Mouse (Mus musculus) G1E-ER4 (cell line): ENCODE data around the gene Simc1. TPM values are rescaled to one million over a fixed set of nuclear protein-coding genes. Genes with fewer than 3 reads are reported as not detected.

Experiments
- GATA1 ChIP-seq: IDR thresholded peaks from one replicate; pipeline ENCODE4 v1.8.0; 2012; ENCODE audit warnings: low read length, inconsistent platforms
- polyA plus RNA-seq: library from polyadenylated mRNA; stranded (reverse); fragments of >175 nt; gene quantifications from 2 replicates; pipeline ENCODE4 v1.2.3, GENCODE M21; 2012

Simc1 gene
- polyA plus RNA-seq, 1 experiment: 5.0 TPM

DNA sequence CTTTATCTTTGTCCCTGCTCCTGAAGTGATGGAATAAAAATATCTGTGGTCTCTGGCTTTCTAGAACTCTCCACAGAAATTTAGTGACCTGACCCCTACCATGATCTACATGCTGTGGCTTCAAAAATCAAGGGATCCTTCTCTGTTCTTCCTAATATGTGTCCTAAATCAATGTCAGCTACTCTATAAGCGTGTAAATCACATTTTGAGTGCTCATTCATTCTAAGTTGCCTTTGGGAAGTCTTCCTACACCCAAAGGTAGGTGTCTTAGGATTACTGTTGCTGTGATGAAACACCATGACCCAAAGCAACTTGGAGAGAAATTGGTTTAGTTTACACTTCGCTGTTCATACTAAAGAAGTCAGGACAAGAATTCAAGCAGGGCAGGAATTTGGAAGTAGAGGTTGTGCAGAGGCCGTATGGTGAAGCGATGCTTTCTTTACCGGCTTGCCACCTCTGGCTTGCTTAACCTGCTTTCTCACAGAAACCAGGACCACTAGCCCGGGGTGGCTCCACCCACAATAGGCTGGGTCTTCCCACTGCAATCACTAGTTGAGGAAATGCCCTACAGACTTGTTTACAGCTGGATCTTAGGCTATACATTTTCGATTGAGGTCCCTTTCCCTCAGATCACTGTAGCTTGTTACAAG, 1.2 kb downstream of the Simc1 start:
- no peak for TF ChIP-seq GATA1

DNA sequence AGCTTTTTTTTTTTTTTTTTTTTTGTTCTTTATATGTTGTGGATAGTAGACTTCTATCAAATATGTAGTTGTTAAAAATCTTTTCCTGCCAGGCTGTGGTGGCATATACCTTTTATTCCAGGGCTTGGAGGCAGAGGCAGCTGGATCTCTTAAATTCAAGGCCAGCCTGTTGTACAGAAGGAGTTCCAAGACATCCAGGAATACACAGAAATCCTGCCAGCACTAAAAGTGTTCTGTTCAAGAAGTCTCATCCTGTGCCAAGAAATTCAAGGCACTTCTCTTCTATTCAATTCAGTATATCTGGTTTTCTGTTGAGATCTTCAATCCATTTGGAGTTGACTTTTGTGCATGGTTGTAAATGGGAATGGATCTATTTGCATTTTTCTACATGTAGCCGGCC, 2.3 kb downstream of the Simc1 start:
- no peak for TF ChIP-seq GATA1

DNA sequence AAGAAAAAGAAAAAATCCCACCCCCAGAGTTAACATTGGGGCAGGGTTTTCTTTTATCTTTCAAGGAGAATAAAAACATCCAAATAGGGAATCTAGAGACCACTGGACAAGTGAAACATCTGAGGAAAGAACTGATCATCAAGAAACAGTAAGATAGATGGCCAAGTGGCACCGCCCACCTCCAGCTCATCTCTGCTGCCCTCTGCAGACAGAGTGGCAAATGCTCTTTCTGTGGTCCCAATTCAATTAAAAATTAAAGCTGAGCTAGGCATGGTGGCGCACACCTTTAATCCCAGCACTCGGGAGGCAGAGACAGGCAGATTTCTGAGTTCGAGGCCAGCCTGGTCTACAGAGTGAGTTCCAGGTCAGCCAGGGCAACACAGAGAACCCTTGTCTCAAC, 16.6 kb downstream of the Simc1 start:
- TF ChIP-seq GATA1: no peak

DNA sequence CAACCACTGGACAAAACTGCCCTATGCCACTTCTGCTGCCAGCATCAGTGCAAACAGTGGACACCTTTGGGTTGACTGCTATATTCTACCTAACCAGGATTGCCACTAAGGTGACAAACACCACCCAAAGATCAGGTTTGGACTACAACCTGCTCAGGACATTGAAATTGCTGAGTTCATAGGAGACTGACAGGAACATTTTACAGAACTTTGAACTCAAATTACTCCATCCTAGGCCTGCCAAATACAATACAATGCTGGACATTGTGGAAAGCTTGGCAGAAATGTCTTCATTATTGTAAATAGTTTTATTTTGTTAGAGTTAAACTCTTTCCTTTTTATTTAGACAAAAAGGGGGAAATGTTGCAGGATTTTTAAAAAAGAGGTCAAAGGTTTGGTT, 17.6 kb downstream of the Simc1 start:
- no peak for TF ChIP-seq GATA1

DNA sequence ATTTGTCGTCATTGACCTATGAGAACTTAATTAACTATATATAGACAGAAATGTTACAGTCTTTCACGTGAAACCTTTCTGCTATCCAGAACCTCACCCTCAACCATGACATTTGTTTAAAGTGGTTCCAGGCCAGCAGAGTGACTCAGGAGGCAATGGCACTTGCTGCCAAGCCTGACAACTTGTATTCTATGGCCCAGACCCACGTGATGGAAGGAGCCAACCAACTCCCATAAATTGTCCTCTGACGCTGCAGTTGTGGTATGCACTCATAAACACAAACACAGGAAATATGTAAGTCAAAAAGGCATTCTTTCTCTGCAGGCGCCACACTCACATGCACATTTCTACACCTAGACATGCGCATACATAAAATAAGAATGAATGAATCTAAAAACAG, 23.6 kb downstream of the Simc1 start:
- TF ChIP-seq GATA1: no peak

DNA sequence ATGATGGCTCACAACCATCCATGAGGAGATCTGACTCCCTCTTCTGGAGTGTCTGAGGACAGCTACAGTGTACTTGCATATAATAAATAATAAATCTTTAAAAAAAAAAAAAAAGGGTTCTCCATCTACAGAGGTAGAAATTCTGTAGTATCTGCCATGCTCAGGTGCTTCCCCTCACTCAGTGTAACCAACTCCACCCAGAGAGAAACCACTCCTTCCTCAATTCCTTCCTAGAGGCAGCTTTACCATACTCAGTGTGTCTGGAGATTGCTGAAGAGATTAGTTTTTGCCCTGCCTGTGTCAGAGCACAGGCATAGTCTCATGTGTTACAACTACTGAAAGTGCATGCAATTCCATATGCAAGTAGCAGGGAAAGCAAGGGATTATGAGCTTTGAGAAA, 28.6 kb downstream of the Simc1 start:
- TF ChIP-seq GATA1: no peak

DNA sequence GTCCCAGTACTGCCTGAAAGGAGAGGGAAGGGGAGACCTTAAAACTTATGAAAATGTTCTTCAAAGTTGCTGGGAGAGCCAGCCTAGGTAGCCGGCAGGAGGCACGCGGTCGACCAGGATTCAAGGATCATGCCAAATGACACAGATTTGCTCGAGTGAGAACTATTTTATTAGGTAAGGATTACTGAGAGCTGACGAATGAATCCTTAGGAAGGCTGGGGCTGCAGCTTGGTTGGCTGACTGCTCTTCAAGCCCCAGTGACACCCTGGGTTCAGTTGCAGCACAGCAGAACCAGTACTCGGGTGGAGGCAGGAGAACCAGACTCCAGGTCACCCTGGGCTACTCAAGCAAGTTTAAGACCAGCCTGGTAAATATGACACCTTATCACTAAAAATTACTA, 44.5 kb downstream of the Simc1 start:
- no peak for TF ChIP-seq GATA1

DNA sequence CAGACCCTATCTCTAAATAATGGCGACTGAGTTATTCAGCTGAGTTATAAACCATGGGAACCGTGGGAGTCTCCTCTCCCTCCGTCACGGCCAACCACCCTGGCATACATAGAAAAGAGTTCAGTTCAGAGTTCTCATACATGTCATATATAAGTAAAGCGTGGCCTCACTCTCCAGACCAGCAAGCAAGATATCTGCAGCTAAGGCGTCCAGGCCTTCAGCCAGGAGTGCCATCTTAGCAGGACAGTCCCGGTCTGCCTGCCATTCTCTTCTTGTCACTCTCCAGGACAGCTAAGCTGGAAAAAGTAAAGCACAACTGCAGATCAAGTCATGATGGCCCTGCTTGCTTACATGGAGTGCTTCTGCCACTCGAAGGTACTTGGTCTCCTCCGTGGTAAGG, 52.6 kb downstream of the Simc1 start:
- TF ChIP-seq GATA1: no peak

DNA sequence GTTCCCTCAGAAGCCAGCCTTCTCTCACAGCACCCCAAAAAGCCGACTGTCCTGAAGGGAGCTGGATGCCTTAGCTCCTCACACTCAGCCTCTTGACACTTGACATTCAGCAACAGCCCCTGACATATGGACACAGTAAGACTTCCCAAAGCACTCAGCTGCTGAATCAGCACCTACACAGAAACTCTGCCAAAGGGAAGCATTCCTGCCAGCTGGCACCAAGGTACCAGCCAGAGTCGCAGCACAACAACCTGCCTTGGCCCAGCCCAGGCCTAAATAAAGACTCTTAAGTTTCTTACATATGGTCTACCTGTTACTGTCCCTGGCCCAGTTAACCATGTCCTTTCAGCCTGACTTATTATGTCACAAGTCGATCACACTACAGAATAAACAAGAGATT, 53.2 kb downstream of the Simc1 start:
- no peak for TF ChIP-seq GATA1

DNA sequence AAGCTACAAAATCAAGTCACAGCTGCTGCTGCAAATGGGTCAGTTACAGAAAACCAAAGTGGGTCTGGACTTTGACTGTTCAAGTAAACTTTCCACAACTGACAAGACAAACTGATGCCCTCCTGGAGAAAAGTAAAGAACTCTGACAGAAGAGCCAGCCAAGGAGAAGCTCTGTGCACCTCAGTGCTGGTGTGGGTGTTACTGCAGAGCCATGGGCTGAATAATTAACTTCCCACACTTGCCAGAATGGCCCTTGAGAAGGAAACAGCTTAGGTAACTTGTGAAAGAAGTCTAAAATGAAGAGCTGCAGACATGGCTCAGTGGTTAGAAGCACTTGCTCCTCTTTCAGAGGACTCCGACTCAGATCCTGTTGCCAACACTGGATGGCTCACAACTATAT, 54.1 kb downstream of the Simc1 start:
- TF ChIP-seq GATA1: no peak

DNA sequence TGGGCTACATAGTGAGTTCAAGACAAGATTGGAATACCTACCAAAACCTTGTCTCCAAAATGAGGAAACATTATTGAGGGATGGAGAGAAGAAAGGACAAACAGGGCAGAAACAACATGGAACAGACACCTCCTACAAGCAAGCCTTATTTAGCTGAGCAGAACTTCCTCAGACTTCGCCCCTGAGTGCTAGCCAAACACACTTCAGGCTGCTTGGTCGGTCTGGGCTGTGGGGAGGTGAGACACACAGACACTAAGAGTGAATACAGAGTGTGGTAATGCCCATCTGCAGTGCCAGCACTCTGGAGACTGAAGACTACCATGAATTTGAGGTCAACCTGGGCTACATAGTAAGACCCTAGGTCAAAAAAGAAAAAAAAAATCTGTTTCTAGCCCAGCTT, 56.1 kb downstream of the Simc1 start:
- TF ChIP-seq GATA1: no peak

DNA sequence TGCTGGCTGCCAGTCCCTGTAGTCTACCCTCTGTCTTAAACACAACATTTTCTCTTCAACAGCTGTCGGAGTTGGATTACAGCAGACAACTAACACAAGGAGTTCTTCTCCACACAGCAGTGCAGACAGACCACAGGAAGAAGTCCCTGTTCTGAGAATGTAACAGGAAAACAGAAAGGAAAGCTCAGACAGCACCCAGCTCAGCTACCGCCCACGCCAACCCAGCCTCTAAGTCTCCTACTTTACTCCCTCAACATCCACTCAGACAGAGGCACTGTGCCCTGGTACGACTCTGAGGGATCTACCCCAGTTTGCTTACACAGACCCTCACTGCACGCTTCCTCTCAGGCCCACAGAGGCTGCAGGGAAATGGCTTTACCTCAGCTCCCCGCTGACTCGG, 57.0 kb downstream of the Simc1 start:
- TF ChIP-seq GATA1: no peak

DNA sequence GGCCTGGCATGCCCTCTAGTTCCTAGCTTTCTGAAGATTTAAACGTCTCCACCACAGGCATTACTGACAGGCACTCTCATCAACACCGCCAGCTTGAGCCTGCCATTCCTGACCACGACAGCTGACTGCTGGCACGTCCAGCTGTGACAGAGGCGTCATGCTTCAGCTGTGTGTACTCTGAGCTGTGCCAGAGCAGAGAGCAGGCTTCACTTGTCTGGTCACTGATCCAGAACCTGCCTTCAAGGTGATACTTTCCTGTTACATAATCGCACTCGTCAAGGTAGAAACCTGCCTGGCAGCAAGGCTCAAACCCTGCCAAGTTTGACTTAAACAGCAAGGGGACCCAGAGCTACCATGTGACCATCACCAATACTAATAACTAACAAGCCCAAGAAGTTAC, 59.0 kb downstream of the Simc1 start:
- TF ChIP-seq GATA1: no peak

DNA sequence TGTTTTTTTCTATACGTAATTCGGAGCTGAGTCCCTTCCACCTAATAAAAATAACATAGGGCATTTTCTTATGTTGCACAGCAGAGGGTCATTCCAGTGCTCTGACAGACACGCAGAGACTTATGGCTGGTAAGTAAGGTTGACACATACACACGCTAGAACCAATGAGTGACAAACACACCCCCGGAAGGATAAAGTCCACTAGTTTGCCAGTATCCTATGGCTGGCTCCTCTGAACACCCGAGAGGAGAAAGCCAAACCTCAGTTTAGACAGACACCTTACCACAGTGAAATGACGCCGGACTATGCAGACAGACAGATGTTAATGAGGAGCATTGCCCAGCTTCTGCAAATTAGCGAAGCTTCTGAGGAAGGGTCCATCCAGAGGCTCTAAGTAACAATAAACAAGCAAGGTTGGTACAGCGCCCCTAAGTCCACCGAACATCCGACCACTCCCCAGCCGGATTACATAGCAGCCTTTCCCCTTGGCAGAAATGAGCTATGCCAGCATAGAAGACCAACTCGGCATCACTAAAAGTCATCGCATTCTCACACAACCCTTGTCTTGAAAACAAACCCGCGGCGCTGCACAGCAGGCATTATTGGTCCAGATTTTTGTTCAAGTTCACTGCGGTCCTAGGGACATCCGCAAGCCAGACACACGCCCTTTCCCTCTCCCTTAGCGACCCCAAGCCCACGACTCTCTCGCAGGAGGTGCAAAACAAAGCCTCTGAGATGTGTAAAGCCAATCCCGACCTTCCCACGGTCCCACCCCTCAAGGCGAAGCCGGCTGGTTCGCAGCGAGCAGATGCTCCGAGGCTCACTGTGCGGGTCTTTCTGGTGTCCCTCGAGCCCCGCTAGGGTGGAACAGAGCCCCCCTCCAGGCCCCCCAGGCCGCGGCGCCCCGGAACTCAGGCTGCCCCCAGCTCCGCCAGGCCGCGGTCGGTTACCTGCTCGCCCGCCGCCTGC, 60.9 kb downstream of the Simc1 start:
- TF ChIP-seq GATA1: no peak

DNA sequence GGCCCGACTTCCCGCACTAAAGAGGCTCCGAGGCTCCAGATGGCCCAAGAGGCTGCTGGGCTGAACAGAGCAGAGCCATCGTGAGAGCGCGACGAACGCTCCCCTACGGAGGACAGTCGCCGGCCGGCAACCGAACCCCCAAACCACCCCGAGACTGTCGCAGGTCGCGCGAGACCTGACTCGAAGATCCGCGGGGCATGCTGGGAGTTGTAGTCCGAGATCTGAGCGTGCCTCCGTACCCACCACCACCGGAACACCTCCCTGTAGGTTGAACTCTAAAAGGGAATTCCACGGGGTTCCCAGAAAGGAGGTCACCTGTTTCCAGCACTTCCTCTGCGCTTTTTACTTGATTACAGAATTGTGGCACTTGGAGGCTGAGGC, 61.6 kb downstream of the Simc1 start, which contains the start of gene 4833439L19Rik:
4833439L19Rik (minus strand) TSS at position 235 of the 381 bp plus-strand sequence.
- TF ChIP-seq GATA1: no peak

DNA sequence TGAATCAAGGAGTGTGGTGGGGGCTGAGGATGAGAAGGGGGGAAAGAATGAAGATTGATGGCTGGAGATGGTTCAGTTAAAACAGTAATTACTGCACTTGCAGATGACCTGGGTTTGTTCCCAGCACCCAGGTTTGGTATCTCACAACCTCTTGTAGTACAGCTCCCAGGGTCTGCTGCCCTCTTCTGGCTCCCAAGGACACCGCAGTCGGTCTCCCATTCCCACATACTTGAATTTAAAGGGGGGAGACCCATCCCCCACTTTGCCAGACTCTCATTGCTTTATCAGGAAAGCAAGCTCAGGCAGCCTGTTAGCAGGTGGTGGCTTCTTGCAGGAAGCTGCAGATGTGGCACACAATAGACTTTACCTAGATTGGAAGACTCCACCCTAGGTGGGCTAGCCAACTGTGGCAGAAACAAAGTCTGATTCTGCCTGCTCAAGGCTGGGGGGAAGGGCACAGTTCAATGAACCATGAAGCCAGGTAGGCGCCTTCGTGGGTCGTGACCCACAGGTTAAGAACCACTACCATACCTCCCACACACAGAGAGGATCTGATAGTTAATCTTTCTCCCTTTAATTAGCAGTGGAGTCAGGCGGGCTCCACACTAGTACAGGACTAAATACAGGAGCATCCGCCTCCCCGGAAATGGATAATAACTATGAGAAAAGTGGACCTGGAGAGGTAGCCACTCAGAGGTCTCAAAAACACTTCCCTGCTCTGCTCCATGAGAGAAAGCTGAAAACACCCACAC, 62.2 kb downstream of the Simc1 start:
- no peak for TF ChIP-seq GATA1
